Mouse (Mus musculus) c-Kit-positive CD71-negative TER-119-negative erythroid progenitor cells, embryonic 14.5 days (primary cell): ENCODE data around the gene Kif3a.

Experiments used
- DNase-seq: peaks from one replicate; pipeline ENCODE4 v3.0.0-alpha.2; 2013; ENCODE audit warnings: low read depth

Kif3a gene

DNA sequence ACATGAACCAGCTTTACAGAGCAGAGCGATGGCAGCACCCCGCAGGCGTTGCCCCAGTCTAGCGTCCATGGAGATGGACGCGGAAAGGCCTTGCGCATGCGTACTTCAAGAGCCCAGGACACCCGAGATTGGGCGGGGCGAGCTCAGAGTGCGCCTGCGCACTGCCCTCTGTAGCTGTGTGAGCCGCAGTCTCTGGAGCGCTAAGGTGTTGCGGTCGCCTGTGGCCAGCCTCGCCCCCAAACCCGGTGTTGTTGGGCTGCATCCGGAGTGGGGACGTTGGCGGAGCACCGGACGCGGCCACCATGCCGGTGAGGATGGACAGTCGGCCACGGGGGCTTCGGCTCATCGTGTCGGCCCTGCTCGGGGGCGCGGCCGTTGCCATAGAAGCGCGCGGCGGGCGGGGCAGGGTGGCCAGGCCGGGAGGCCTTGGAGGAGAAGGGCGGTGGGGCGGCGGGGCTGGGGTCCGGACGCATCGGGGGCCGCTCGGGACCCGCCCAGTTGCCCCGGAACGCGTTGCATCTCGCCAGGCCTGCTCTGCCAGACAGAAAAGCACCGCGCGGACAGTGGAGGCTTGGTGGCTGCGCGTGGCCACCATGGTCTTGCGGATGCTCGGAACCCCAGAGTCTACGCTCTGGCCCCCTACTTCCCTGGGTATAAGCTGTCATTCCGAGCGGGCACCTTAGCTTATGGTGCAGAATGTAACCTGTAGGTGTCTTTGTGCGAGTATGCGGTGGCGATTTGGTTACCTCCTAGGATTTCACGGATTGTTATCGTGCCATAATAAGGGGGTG is at the start of gene Kif3a:
Gene Kif3a (plus strand): TSS at position 156 of the 791 bp plus-strand sequence.
- DNase-seq = peak; percentile 90

DNA sequence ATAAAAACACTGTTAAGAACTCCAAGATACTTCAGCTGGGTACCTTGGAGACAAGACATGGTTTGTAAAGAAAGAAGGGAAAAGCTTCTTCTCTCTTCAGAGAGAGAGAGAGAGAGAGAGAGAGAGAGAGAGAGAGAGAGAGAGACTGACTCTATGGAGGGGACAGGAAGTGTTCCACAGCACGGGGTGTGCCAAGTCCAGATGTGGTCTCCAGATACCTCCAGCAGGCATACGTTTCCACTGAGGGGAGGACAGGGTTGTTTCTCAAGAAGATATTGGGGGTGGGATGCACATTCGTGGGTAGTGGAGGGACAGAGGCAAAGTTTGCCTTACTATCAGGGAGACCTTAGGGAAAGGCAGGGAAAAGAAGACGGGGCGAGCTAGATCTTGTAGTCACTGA is 48.4 kb upstream of the Kif3a start:
- no peak for DNase-seq

DNA sequence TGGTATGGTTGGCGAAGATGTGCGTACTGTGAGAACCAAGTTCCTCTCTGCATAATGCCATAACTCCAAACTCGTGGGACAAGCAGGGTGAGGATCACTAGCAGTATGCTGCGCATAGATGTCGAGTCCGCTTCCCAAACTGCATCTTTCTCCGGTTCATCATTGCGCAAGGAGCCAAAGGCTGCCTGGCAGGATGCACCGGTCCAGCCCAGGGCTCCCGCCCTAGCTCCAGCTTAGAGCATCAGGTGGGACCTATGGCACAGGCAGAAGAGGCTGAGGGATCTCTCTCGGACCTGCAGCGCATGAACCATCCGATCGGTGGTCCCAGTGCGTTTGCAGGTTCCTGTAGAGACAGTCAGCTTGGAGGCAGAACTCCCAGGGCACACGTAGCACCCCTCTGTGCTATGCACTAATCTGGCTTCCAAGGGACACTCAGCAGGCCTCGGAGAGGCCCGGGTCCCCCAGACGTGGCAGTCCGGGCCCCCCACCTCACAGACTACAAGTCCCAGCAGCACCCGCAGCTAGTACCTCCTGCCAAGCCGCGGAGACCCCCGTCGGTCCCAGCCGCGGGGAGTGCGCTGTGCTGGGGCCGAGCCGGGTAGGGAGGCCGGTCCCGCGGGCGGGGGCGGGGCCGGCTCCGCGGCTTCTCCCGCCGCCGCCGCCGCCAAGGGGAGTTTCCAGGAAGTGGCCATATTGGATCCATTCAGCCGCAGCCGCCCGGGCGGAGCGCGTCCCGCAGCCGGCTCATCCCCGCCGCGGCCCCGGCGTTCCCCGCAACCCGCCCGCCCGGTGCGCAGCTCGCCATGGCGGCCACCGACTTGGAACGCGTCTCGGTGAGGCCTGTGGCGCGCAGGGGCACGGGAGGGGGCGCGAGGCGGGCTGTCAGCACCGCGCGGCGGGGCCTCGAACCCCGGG is 47.7 kb upstream of the Kif3a start, which contains the start of gene Sept8:
Gene Sept8 (plus strand): TSS at position 51 of the 915 bp plus-strand sequence.
- no peak for DNase-seq

DNA sequence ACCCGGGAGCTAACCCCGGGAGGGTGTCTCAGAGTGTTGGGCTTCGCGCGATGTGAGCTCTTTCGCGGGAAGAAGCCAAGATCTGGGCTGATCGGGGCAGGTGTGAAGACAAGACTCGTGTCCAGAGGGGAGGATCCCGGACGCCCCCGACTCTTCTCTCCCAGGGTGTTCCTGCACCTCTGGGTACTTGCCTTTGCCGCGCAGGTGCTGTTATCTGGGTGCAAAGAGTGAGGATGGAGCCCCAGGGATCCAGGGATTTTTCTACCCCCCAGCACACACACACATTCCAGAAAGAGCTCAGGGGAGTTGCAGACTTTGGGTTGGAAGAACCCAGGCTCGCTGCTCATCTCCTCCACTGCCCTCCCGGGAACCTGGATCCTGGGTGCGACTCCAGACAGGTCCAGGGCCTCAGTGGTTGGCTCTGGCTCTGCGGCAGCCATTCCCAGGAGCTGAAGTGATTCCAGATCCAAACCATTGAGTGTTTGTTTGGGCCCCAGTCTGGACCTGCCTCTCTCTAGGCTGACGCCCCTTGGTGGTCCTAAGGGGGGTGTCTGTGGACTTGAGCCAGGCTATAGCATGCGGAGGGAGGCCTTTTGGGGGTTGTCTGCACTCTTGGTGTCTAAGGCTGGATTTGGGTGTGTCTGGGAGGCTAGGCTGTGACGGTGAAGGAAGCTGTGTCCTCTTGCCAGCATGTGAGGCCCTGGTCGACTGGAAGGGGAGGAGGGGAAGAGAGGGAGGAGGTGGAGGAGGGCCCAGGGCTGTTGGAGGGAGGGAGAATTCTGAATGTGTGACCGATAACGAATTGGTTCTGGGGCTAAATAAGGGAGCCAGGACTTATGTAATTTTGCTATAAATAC is 46.8 kb upstream of the Kif3a start:
- no peak for DNase-seq

DNA sequence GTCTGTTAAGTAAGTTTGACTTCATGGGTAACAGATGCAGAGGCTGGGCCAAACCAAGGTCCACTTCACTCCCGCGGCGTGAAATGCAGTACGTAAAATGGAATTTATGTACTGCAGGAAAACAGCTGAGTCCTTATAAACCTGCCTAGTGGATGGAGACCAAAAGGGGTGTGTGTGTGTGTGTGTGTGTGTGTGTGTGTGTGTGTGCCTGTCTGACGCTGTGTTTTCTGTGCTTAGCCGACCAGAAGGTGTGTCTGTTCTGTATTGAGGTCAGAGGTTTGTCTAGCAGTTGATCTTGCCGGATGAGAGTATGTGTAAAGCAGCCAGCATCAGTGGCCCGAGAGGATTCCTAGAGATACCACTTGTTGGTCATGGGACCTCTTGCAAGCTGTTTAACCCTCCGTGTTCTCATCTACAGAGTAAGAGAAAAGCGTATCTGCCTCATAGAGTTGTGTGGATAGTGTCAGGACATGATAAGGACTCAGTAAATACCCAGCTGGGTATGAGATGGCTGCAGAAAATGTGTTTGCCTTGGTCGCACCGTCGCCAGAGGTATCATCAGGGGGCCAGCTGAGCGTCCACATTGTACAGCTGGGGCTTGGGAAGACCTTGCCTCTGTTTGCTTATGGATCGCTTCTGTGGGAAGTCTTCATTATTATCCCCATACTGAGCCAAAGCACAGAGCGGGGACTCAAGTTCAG is 45.9 kb upstream of the Kif3a start:
- DNase-seq = no peak

DNA sequence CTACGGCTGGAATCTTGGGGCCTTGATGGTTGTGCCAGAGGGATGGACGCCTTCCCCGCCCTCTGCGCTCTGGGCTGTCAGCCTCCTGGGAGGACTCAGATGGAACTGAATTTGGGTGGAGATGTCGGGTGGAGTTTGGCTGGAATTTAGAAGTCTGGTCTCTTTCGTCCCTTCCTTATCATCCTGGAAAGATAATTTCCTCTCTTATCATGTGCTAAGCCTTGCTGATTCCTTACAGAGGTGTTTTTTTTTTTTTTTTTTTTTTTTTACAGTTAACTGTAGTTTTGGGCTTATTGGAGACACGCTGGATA is 45.4 kb upstream of the Kif3a start:
- no peak for DNase-seq

DNA sequence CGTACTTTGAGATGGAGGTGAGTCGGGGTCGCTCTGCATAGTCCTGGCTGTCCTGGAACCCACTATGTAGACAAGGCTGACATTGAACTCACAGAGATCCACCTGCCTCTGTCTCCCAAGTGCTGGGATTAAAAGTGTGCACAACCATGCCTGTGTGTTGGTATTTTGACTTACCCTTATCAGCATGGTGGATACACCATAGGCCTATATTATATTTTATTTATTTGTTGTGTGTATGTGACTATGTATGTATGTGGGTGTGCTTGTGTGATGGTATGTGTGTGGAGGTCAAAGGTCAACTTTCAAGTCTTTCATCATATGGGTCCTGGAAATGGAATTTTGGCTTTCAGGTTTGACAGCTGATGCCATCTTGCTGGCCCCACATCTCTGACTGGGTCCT is 44.8 kb upstream of the Kif3a start:
- DNase-seq = no peak

DNA sequence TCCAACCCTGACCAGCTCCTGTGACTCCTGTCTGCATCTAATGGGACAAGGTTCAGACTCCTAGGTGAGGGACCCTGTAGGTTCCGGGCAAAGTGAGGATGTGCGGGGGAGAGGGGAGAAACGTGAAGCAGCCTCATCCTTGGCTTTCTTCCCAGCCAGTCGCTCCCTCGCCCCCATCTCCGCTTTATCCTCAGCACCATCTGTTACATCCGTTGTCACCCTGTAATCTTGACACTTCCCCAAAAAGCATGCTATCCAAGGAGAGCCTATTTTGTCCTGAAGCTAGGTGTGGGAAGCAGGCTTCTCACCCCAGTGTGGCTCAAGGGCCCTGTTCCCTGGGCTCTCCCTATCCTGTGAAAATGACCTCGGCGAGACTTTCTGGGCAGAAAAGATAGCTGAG is 44.2 kb upstream of the Kif3a start:
- DNase-seq = no peak

DNA sequence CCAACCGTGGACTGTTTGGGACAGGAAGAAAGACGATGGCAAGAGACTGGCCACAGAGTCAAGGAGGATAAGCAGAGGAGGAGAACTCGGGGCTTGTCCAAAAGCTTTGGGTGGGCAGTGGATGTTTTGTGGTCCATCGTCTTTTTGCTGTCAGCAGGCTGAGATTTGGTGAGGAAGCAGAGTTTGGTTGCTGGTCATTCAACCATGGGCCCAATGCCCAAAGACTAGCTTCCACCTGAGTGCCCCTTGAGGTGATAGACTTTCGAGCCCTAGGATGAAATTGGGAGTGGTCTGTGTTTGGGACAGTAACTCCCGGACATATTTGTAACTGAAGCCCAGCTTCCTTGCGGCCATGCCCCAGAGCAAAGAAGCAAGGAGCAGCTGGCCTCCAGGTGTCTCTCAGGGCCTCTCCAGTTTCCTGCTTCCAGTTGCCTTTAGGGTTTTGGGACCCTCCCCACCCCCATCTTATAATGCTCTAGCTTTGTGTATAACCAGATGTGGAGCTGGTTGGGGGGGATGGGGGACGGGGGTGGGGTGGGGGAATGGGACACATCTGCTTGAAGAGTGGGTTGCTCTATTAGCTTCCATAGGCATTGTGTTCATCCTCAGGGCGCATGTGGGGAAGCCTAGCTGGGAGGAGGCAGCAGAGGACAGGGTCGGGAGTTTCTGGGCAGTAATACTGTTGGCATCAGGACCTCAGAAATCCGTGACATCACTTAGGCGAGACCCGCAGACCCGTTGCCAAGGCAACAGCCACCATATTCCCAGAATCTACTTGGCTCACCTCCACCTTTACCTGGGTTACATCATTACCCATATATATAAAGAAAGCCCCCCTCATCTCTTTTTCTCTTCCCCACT is 43.4 kb upstream of the Kif3a start:
- no peak for DNase-seq

DNA sequence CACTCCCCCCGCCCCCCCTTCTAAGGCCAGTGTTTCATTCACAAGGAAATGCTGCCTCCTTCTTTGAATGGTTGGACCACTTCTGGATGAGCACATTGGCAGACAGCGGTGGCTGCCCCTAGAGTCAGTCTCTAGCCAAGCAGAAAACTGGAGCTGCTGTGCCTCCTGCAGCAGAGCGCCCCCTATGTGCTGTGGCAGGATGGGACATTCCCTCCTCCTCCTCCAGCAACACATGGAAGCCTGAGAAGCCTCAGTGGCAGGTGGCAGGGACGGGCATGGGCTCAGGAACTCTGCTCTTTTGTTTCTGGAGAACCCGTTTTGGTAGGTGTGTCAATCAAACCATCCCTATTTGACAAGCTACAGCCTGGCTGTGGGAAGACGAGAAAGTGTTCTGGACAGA is 42.3 kb upstream of the Kif3a start:
- DNase-seq = no peak

DNA sequence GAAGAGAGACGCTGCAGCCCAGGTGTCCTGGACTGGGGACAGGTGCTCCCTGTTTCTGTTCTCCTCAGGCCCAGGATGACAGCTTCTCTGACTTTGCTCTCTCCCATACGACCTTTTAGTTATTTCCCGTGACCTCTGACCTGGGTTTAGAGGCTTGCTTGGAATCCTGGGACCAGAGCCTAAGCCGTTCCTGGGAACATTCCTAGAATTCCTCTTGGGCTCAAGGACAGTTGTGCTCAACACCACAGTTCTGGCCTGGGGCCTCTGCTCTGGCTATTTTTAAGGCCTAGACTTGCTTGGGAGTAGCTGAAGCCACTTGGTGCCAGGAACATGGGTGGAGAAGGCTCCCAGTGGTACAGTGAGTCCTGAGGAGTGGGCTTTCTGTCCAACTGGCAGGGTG is 41.7 kb upstream of the Kif3a start:
- no peak for DNase-seq

DNA sequence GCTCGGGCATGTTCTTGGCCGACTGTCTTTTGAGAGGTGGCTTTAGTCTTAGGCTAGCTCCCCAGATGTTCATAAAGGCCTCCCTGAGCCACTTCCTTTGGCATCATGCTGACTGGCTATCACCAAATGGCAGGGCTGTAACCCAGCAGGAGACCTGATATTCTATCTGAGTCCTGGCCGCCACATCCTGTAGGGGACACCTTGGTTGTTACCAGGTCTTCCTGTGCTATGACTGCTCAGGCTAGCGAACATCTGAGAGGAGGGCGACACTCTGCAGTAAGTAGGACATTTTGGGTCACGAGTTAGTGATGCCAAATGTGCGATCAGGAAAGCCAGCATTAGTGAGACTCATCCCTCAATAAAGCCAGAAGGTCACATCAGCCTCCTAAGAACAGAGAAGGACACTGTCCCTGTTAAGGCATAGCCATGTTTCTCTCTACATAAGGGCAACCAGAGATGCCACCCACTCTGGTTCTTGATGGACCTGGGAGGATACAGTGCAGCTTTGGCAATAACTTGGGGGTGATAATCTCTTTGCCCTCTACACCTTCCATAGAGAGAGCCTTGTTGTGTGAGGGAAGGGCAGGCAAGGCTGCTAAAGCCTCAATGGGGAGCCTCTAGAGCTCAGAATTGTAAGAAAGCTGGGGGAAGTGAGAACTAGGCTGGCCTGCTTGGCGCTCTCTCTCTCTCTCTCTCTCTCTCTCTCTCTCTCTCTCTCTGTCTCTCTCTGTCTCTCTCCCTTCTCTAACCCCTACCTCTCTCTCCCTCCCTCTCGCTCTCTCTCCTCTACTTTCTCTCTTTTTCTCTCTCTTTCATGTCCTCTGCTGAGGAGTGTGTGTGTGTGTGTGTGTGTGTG is 38.6 kb upstream of the Kif3a start:
- no peak for DNase-seq

DNA sequence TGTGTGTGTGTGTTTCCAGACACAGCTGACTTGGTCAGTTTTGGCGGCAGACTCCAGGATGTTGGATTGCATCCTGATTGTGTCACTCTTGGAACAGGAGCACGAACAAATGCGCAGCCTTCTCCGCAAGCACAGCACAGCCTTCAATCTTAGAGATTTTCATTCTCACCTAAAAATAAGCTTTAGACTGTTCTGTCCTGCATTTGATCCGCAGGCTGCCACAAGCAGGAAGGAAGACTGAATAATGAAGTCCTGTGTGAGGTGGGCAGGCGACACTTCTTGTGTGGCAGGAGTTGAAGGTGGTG is 38.0 kb upstream of the Kif3a start:
- no peak for DNase-seq

DNA sequence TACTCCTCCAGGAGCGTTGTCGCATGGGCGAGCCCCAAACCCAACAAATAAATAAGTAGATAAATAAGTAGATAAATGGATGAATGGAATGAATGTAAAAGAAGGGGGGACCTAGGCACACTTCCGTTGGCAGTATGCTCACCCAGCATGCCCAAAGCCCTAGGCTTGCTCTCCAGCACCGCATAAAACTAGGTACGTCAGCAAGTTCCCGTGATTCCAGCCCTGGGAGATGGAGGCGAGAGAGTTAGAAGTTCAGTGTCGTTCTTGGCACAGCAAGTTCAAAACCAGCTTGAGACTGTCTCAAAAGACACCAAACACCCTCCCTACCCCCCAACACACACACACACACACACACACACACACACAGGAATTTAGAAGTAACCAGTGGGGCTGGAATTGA is 37.2 kb upstream of the Kif3a start:
- DNase-seq = no peak

DNA sequence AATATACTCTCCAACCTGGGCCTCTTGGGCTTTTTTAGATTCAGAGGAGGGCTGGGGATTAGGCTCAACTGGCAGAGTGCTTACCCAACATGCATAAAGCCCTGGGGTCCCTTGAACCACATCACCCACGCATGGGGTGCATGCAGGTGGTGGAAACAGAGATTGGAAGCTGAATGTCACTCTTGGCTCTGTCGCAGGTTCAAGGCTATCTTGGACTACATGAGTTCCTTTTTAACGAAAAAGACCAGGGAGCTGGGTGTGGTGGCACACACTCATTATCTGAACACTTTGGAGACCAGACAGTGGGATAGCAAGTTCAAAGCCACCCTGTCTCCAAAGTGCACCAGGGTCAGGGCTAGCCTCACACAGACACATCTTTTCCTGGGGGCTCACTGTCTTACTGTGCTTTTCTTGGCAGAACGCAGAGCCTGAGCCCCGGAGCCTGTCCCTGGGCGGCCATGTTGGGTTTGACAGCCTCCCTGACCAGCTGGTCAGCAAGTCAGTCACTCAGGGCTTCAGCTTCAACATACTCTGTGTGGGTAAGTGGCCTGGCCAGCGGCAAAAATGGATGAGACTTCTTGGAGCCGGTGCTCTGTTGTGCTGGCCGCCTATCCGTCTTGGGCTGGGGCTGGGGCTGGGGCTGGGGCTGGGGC is 35.5 kb upstream of the Kif3a start:
- no peak for DNase-seq

DNA sequence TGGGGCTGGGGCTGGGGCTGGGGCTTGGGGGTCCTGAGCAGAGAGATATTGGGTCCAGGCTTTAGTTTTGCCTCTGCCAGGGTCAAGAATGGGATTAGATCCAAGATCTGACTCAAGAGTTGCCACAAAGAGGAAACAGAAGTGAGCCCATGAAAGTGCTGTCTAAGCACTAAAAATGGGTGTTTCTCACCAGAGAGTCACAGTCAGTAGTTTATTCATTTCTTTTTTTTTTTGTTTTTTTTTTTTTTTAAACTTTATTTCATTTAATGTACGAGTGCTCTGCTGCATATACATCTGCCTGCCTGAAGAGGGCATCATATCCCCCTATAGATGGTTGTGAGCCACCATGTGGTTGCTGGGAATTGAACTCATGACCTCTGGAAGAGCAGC is 35.0 kb upstream of the Kif3a start:
- DNase-seq = no peak

DNA sequence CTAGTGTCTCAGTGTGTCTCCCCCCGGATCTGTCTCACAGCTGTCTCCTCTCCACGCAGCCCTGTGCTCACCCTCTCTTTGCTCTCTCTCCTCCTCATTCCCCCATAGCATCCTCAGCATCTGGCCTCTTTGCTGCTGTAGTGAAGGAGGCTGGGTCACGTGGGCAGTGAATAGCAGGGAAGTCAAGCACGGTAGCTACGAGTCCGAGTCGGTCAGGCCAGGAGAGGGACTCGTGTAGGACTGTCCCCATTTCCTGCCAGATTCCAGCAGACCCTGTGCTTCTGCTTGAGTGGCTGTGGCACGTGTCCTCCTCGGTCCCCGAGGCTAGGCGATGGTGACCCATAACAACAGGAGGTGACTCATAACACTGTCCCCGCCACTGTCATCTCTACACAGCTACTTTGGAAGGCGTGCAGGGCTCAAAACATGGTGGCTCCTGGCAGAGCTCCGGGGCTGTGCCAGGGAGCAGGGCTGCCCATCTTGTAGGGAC is 28.1 kb upstream of the Kif3a start:
- no peak for DNase-seq

DNA sequence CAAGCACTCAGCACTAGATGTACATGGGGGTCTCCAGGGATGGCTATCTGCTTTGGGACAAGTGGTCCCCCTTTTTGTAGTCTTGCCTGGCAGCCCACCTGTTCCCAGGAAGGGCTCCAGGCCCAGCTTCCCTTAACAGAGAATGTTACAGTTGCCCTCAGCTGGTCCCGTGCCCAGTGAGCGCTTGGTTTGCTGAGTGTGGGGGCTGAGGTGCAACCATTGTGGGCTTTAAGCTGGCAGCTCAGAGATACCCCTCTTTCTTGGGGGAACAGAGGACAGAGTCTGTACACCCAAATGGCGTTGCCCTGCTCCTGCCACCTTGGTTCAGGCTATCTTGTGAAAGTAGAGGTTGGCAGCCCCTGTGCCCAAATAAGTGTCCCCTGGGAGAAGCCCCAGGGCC is 26.8 kb upstream of the Kif3a start:
- DNase-seq = no peak

DNA sequence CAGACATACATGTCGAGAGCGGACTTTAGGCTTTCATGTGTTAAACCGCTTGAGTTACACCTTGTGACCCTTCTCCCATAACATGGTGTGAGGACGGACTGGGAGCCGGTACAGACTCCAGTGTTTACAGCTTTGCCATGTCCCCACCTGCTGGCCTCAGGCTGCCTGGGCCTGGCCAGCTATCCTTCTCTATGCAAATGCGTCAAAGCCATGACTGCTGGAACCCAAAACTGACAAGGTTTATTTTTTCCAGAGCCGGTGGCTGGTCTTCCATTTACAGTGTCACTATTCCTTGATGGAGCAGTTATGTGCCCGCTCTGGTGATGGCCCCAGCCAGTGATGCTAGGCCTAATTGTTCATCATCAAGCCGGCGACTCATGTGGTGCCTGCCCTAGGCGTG is 26.0 kb upstream of the Kif3a start:
- DNase-seq = no peak
